Mouse (Mus musculus): ENCODE measurements around the gene Amhr2.

GRCm38 (mm10) chr15:102426963-102427362 lies 18.2 kb upstream of the Amhr2 start:
- TF ChIP-seq CTCF (IDR thresholded peaks at IDR 0.05; ENCODE audit: extremely low read depth, insufficient read depth, low read length) (no peak), POLR2A (IDR thresholded peaks at IDR 0.05; ENCODE audit: extremely low read depth, insufficient read depth, low read length) (no peak)

Data from cortical plate, adult 2 months (tissue).